Mouse (Mus musculus) cerebellum, adult 2 months (tissue): ENCODE data around the gene Cdc42ep2.

Experiments
- CTCF ChIP-seq: fragments of 200-500 bp; IDR thresholded peaks from 2 replicates; pipeline ENCODE4 v1.5.1; 2011; ENCODE audit warnings: low read depth, mild to moderate bottlenecking, control low read depth, low read length, moderate library complexity, borderline replicate concordance; ENCODE audit not compliant: insufficient read depth
- POLR2A ChIP-seq: fragments of 200-500 bp; IDR thresholded peaks from 2 replicates; pipeline ENCODE4 v1.6.1; 2011; ENCODE audit warnings: low read length, control low read depth, borderline replicate concordance; ENCODE audit not compliant: insufficient read depth

DNA sequence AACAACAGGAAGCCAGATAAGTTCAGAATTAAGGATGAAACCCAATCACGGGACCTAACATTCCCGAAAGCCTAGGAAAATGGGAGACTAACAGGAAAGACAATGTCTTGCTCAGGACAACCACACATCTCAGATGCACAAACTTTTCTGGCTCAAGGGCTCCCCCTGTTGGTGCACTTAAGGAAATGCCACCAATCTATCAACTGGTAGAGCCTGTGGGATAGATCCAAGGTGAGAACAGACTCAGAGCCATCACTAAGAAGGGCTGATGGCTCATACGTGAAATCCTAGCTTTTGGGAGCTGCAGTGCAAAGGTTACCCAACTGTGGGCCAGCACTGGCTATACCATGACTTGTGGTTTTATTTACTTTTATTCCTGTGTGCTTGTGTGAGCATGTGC lies 32.1 kb upstream of the Cdc42ep2 start:
- peak; percentile 87 for TF ChIP-seq CTCF
- no peak for TF ChIP-seq POLR2A
